Mouse (Mus musculus) natural killer cell, adult 2 months (primary cell): ENCODE measurements around the gene Slc24a5.
"Not testable (repeated sequence)": the region's sequence is repeated elsewhere in the genome, so short reads cannot be mapped to it uniquely, and the experiment has no call there.

Source experiments
- DNase-seq, 2 experiments: peaks; one replicate each; pipeline ENCODE4 v3.0.0; 2022; ENCODE audit warnings: low spot score in 2 of 2

Gene Slc24a5

GRCm38 (mm10) chr2:125067894-125068293 lies at the start of gene Slc24a5:
Gene Slc24a5, plus strand, starts transcription at chr2:125068124.
- DNase-seq = no peak

- no peak for DNase-seq
Observed at GRCm38 (mm10) chr2:125024386-125024785, 43.5 kb upstream of the Slc24a5 start.

- no peak for DNase-seq
Observed at GRCm38 (mm10) chr2:125026358-125027000, 41.4 kb upstream of the Slc24a5 start.

GRCm38 (mm10) chr2:125030591-125030990 lies 37.3 kb upstream of the Slc24a5 start:
- no peak for DNase-seq

GRCm38 (mm10) chr2:125031111-125031510 lies 36.8 kb upstream of the Slc24a5 start:
- no peak for DNase-seq

GRCm38 (mm10) chr2:125031562-125032257 lies 36.2 kb upstream of the Slc24a5 start:
- no peak for DNase-seq

- DNase-seq = no peak
Observed at GRCm38 (mm10) chr2:125032258-125032973, 35.5 kb upstream of the Slc24a5 start.

- no peak for DNase-seq
Observed at GRCm38 (mm10) chr2:125033042-125033743, 34.7 kb upstream of the Slc24a5 start.

GRCm38 (mm10) chr2:125055316-125055903 lies 12.5 kb upstream of the Slc24a5 start:
- DNase-seq = no peak

GRCm38 (mm10) chr2:125057250-125057815 lies 10.6 kb upstream of the Slc24a5 start:
- DNase-seq = no peak

GRCm38 (mm10) chr2:125061451-125061850 lies 6.5 kb upstream of the Slc24a5 start:
- no peak for DNase-seq

GRCm38 (mm10) chr2:125062944-125063343 lies 5.0 kb upstream of the Slc24a5 start:
- DNase-seq = no peak

- no peak for DNase-seq
Observed at GRCm38 (mm10) chr2:125067373-125067772, 551 bp upstream of the Slc24a5 start.

GRCm38 (mm10) chr2:125068696-125069095 lies 772 bp downstream of the Slc24a5 start:
- no peak for DNase-seq

- no peak for DNase-seq
Observed at GRCm38 (mm10) chr2:125073056-125073780, 5.3 kb downstream of the Slc24a5 start.

- no peak for DNase-seq
Observed at GRCm38 (mm10) chr2:125083879-125084278, 16.0 kb downstream of the Slc24a5 start.

- DNase-seq = no peak
Observed at GRCm38 (mm10) chr2:125088757-125089156, 20.8 kb downstream of the Slc24a5 start.

- DNase-seq = not testable (repeated sequence)
Observed at GRCm38 (mm10) chr2:125092123-125092522, 24.2 kb downstream of the Slc24a5 start.

GRCm38 (mm10) chr2:125104491-125104890 lies 36.6 kb downstream of the Slc24a5 start:
- not testable (repeated sequence) for DNase-seq

GRCm38 (mm10) chr2:125106536-125106935 lies 38.6 kb downstream of the Slc24a5 start:
- not testable (repeated sequence) for DNase-seq
